Mouse (Mus musculus): Measurements from ENCODE around the gene Ablim1.

DNA sequence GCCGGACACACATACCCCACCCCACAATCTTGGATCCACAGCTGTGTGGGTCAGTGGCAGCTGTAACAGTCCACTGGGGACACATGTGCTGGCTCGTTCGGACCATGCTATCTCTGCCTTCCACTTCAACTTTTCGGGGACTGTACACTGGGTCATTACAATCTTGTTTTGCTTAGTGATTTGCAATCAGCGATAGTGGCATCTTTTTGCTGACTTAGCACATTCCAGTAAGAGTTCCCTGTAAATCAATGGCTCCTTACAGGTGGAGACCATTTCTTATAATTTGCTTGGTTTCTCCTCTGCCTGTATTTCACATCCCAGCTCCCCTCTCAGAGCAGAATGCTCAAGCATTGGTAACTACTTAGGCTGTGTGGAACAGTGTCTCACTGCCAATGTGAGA lies 140.7 kb downstream of the Ablim1 start:
- no peak for TF ChIP-seq POLR2A (IDR thresholded peaks at IDR 0.05; ENCODE audit: borderline replicate concordance, insufficient read depth, low read length)
- no peak for TF ChIP-seq CTCF (IDR thresholded peaks at IDR 0.05; ENCODE audit: borderline replicate concordance, insufficient read depth, low read depth, low read length)

All from cerebellum, adult 2 months (tissue).